Mouse (Mus musculus): ENCODE measurements around the gene Olfr611. TPM values are rescaled to one million over a fixed set of nuclear protein-coding genes. Genes with fewer than 3 reads are reported as not detected.
"Not testable (repeated sequence)": the region's sequence is repeated elsewhere in the genome, so short reads cannot be mapped to it uniquely, and the experiment has no call there.

Olfr611 gene
- not detected in 2 replicates for polyA plus RNA-seq (2015; fragmentation: Nextera tagmentation; extraction: Ambion mirVana)

DNA sequence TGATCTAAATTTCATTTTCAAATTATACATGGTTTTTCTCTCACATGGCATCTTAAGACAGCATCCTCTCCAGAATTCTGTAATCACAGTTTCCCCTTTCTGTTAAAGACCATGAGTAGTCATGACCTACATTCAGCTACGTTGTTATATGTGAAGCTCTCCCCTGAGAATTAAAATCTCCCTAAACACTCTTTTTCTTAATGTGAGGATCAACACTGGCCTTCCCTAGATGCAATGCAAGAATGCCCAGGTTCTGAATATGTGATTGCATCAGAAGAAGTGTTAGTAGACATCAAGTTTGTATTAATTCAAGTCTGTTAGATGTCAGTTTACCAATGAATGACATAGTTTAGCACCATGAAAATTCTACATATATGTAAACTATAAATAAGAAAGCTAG, at the start of gene Olfr611:
TSS of gene Olfr611 (minus strand) at position 101 of the 400 bp plus-strand sequence.
- H3K27ac ChIP-seq; H3K9me3 ChIP-seq (replicated peaks); ATAC-seq (ENCODE audit: low read depth); H3K4me1 ChIP-seq (replicated peaks); H3K36me3 ChIP-seq; H3K9ac ChIP-seq; H3K27me3 ChIP-seq; DNase-seq; H3K4me3 ChIP-seq (replicated peaks); H3K4me2 ChIP-seq: not testable (repeated sequence)
- WGBS (ENCODE audit: insufficient replicate concordance): 53% methylated on average over 1 of the region's 1 CpGs

DNA sequence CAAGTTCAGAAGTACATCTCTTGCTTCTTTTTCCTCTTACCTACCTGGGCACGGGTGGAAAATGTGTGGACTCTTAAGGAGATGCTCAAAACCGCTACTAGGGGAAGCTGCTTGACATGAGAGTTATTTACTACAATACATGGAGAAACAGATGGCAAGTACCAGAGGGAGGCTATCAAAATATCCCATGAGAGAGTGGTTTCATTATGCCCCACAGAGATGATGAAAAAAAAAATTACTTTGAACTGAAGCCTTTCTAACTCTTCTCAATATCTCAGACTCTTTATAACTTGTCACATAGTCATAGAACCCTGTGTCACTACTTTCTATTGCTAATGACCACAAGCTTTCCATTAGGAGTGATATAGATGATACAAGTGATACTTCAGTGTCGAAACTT, 48.4 kb upstream of the Olfr611 start, which contains the start of gene Olfr616:
TSS of gene Olfr616 (minus strand) at position 101 of the 400 bp plus-strand sequence.
- Histone ChIP-seq H3K4me1 (replicated peaks) (no peaks in the 10 kb centered on the region), H3K9me3 (replicated peaks) (no peaks in the 10 kb centered on the region), H3K9ac (no peak within 1 kb of the TSS), H3K27me3 (no peaks in the 10 kb centered on the region), H3K4me2 (no peak within 1 kb of the TSS), H3K36me3 (no peaks in the 10 kb centered on the region), H3K27ac (no peak within 1 kb of the TSS), H3K4me3 (replicated peaks) (no peak within 1 kb of the TSS)
- DNase-seq (no peak), ATAC-seq (ENCODE audit: low read depth) (no peak)
- 44% methylated on average over 3 of the region's 3 CpGs for WGBS (ENCODE audit: insufficient replicate concordance)

DNA sequence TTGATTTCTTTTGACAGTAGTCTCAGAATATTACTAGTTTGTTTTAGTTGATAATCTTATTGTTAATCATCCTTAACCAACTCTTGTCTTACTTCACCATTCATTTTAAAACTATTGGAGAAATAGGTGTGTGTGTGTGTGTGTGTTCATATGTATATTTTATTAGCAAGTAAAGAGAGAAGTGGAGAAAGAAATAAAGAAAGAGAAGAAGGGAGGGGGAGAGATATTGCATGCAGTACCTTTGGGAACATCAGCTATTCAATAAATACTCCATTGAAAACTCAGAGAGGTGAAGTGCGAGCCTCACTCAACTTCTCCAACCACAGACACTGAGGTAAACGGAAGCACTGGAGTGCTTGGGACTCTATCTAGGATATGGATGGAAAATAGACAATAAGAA, 35.1 kb upstream of the Olfr611 start, which contains the start of gene Olfr615:
TSS of gene Olfr615 (plus strand) at position 301 of the 400 bp plus-strand sequence.
- no peak within 1 kb of the TSS for H3K27ac ChIP-seq
- no peak for ATAC-seq (ENCODE audit: low read depth)
- no peak within 1 kb of the TSS for H3K4me2 ChIP-seq
- H3K9ac ChIP-seq: no peak within 1 kb of the TSS
- H3K36me3 ChIP-seq: no peaks in the 10 kb centered on the region
- no peak for DNase-seq
- WGBS (ENCODE audit: insufficient replicate concordance): 43% methylated on average over 2 of the region's 2 CpGs
- H3K4me1 ChIP-seq (replicated peaks): no peaks in the 10 kb centered on the region
- H3K9me3 ChIP-seq (replicated peaks): no peaks in the 10 kb centered on the region
- H3K27me3 ChIP-seq: no peaks in the 10 kb centered on the region
- no peak within 1 kb of the TSS for H3K4me3 ChIP-seq (replicated peaks)

DNA sequence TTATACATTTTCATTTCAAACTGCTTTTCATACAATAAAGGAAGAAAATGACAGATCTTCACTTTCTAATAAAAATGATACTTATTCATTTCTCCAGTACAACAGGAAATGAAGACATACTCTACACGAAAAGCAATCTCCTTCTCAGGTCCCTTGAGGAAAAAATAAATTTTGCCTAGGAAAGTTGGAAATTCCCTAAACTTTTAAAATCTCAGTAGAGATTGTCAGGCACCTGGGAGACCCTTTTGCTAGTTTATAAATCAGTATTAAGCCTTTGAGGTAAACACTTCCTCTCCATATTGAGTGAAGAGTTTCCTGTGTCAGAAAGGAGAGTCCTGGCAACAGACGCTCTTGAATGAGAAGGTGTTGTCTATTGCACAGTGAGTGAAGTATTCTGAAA, 27.1 kb upstream of the Olfr611 start, which contains the start of gene Olfr613:
TSS of gene Olfr613 (plus strand) at position 301 of the 400 bp plus-strand sequence.
- Histone ChIP-seq H3K9me3 (replicated peaks) (no peaks in the 10 kb centered on the region), H3K36me3 (no peaks in the 10 kb centered on the region), H3K4me3 (replicated peaks) (no peak within 1 kb of the TSS), H3K27me3 (no peaks in the 10 kb centered on the region), H3K27ac (no peak within 1 kb of the TSS), H3K4me2 (no peak within 1 kb of the TSS), H3K9ac (no peak within 1 kb of the TSS), H3K4me1 (replicated peaks) (no peaks in the 10 kb centered on the region)
- no peak for DNase-seq
- 46% methylated on average over 2 of the region's 2 CpGs for WGBS (ENCODE audit: insufficient replicate concordance)
- no peak for ATAC-seq (ENCODE audit: low read depth)

DNA sequence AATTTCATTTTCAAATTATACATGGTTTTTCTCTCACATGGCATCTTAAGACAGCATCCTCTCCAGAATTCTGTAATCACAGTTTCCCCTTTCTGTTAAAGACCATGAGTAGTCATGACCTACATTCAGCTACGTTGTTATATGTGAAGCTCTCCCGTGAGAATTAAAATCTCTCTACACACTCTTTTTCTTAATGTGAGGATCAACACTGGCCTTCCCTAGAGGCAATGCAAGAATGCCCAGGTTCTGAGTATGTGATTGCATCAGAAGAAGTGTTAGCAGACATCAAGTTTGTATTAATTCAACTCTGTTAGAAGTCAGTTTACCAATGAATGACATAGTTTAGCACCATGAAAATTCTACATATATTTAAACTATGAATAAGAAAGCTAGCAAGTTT, 22.0 kb upstream of the Olfr611 start, which contains the start of gene Olfr612:
TSS of gene Olfr612 (minus strand) at position 101 of the 400 bp plus-strand sequence.
- not testable (repeated sequence) for H3K9ac ChIP-seq; H3K4me2 ChIP-seq; H3K4me1 ChIP-seq (replicated peaks); ATAC-seq (ENCODE audit: low read depth); H3K4me3 ChIP-seq (replicated peaks); H3K9me3 ChIP-seq (replicated peaks); H3K36me3 ChIP-seq; H3K27ac ChIP-seq; DNase-seq; H3K27me3 ChIP-seq
- whole genome bisulfite sequencing (ENCODE audit: insufficient replicate concordance): 62% methylated on average over 2 of the region's 2 CpGs

DNA sequence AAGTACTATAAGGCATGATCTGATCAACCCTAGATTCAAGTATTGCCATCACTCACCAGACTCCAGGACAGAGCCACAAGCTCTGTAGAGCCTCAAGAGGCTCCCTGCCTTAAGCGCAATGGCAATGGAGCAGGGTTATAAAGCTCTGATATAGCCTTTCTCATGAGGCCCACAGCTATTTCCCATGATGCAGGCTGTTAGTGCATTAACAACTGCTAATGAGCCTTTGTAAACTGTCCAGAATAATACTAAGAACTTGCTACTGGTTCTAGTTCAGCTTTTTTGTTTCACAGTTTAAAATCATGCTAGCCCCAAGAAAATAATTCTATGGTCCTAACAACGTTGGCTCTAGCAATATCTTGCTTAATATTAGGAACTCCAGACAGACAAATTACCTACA, 8.6 kb downstream of the Olfr611 start, which contains the start of gene Olfr610:
TSS of gene Olfr610 (minus strand) at position 101 of the 400 bp plus-strand sequence.
- H3K4me1 ChIP-seq (replicated peaks): no peaks in the 10 kb centered on the region
- ATAC-seq (ENCODE audit: low read depth) (no peak), DNase-seq (no peak)
- no peak within 1 kb of the TSS for H3K4me3 ChIP-seq (replicated peaks)
- no peaks in the 10 kb centered on the region for H3K9me3 ChIP-seq (replicated peaks)
- 58% methylated on average over 2 of the region's 2 CpGs for WGBS (ENCODE audit: insufficient replicate concordance)
- no peak within 1 kb of the TSS for H3K27ac ChIP-seq
- H3K36me3 ChIP-seq: no peaks in the 10 kb centered on the region
- no peaks in the 10 kb centered on the region for H3K27me3 ChIP-seq
- H3K9ac ChIP-seq: no peak within 1 kb of the TSS
- H3K4me2 ChIP-seq: no peak within 1 kb of the TSS

DNA sequence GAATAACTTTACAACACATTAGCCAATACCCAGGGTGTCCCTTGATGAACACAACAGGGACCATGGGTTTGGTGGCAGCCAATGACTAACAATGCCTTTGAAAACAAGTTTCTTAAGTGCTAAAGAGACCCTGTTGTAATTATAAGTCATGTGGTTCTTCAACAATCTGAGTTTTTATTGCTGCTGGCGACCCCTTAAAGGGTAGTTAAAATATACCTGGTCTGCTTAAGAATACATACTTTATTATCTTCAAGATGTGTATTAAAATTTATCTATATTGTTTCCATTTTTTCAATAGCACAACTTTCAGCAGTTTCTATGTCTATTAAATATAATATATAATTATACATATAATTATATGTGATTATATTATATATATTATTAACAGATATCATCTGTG, 22.7 kb downstream of the Olfr611 start, which contains the start of gene Olfr609:
TSS of gene Olfr609 (minus strand) at position 101 of the 400 bp plus-strand sequence.
- Histone ChIP-seq H3K4me3 (replicated peaks) (no peak within 1 kb of the TSS), H3K27me3 (no peaks in the 10 kb centered on the region), H3K9me3 (replicated peaks) (no peaks in the 10 kb centered on the region), H3K36me3 (no peaks in the 10 kb centered on the region), H3K4me1 (replicated peaks) (no peaks in the 10 kb centered on the region), H3K27ac (no peak within 1 kb of the TSS), H3K9ac (no peak within 1 kb of the TSS), H3K4me2 (no peak within 1 kb of the TSS)
- no peak for ATAC-seq (ENCODE audit: low read depth)
- no peak for DNase-seq
- 51% methylated on average over 1 of the region's 1 CpGs for whole genome bisulfite sequencing (ENCODE audit: insufficient replicate concordance)

DNA sequence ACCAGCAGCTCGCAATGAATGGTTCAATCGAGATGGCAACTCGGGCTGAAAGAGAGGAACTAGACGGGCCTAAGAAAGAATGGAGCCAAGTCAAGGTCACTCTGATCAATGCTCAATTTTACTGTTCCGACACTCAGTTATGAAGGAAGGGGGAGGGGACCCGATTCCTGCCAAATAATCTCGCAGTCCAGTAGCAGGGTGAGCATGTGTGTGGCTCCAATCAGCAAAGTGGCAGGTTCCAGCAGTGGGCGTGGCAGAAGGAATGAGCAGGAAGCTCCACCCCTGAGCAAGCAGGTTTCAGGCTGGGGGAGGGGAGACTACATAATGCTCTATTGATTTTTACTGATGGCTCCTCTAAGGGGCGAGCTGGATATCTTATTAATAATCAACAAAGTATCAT, 43.5 kb downstream of the Olfr611 start:
- not testable (repeated sequence) for H3K9ac ChIP-seq; H3K4me1 ChIP-seq (replicated peaks); H3K4me3 ChIP-seq (replicated peaks); H3K27me3 ChIP-seq; H3K36me3 ChIP-seq; DNase-seq; H3K9me3 ChIP-seq (replicated peaks); H3K27ac ChIP-seq; ATAC-seq (ENCODE audit: low read depth); H3K4me2 ChIP-seq
- WGBS (ENCODE audit: insufficient replicate concordance): 64% methylated on average over 9 of the region's 9 CpGs

DNA sequence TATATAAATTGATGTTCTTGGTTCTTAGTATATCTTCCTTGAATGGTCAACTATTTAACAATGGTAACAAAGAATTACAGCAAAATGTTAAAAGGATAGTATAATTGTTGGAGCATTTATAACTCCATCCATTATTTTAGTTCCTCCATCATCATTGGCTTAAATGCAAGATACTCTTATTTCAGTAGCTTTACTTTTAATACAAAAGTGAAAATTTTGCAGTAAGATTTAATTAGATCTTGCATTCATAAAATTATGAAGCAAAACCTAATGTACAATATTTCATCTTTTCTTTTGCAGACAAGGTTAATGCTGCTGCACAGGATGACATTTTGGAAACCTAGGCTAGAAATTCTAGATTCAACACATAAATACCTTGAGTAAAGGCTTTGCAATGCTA, 51.1 kb downstream of the Olfr611 start, which contains the start of gene Olfr608:
TSS of gene Olfr608 (plus strand) at position 301 of the 400 bp plus-strand sequence.
- Histone ChIP-seq H3K9me3 (replicated peaks) (0 out of 2 replicates have a peak, but pooled peaks cover 4% of the 10 kb centered on the region), H3K4me3 (replicated peaks) (no peak within 1 kb of the TSS), H3K4me1 (replicated peaks) (no peaks in the 10 kb centered on the region), H3K36me3 (no peaks in the 10 kb centered on the region), H3K27ac (no peak within 1 kb of the TSS), H3K4me2 (no peak within 1 kb of the TSS), H3K27me3 (no peaks in the 10 kb centered on the region), H3K9ac (no peak within 1 kb of the TSS)
- ATAC-seq (ENCODE audit: low read depth): no peak
- DNase-seq: no peak

Other genes with a start within 250 kb of the Olfr611 start
- not detected in 2 replicates for gene Olfr596, start 215.2 kb downstream of the Olfr611 start, polyA plus RNA-seq (2015; fragmentation: Nextera tagmentation; extraction: Ambion mirVana)
- not detected in 2 replicates for gene Olfr597, start 204.5 kb downstream of the Olfr611 start, polyA plus RNA-seq (2015; fragmentation: Nextera tagmentation; extraction: Ambion mirVana)
- not detected in 2 replicates for gene Olfr598, start 197.3 kb downstream of the Olfr611 start, polyA plus RNA-seq (2015; fragmentation: Nextera tagmentation; extraction: Ambion mirVana)
- not detected in 2 replicates for gene Olfr599, start 184.9 kb downstream of the Olfr611 start, polyA plus RNA-seq (2015; fragmentation: Nextera tagmentation; extraction: Ambion mirVana)
- not detected in 2 replicates for gene Olfr600, start 171.2 kb downstream of the Olfr611 start, polyA plus RNA-seq (2015; fragmentation: Nextera tagmentation; extraction: Ambion mirVana)
- gene Olfr601, start 158.2 kb downstream of the Olfr611 start, polyA plus RNA-seq (2015; fragmentation: Nextera tagmentation; extraction: Ambion mirVana): not detected in 2 replicates
- gene Olfr603, start 134.7 kb downstream of the Olfr611 start, polyA plus RNA-seq (2015; fragmentation: Nextera tagmentation; extraction: Ambion mirVana): not detected in 2 replicates
- not detected in 2 replicates for gene Usp17lc, start 105.8 kb downstream of the Olfr611 start, polyA plus RNA-seq (2015; fragmentation: Nextera tagmentation; extraction: Ambion mirVana)
- not detected in 2 replicates for gene Olfr605, start 75.4 kb downstream of the Olfr611 start, polyA plus RNA-seq (2015; fragmentation: Nextera tagmentation; extraction: Ambion mirVana)
- gene Olfr606, start 71.8 kb downstream of the Olfr611 start, polyA plus RNA-seq (2015; fragmentation: Nextera tagmentation; extraction: Ambion mirVana): not detected in 2 replicates
- gene Olfr607, start 56.7 kb downstream of the Olfr611 start, polyA plus RNA-seq (2015; fragmentation: Nextera tagmentation; extraction: Ambion mirVana): not detected in 2 replicates
- not detected in 2 replicates for gene Olfr608, start 51.0 kb downstream of the Olfr611 start, polyA plus RNA-seq (2015; fragmentation: Nextera tagmentation; extraction: Ambion mirVana)
- not detected in 2 replicates for gene Olfr609, start 22.8 kb downstream of the Olfr611 start, polyA plus RNA-seq (2015; fragmentation: Nextera tagmentation; extraction: Ambion mirVana)
- not detected in 2 replicates for gene Olfr610, start 8.7 kb downstream of the Olfr611 start, polyA plus RNA-seq (2015; fragmentation: Nextera tagmentation; extraction: Ambion mirVana)
- not detected in 2 replicates for gene Olfr612, start 21.9 kb upstream of the Olfr611 start, polyA plus RNA-seq (2015; fragmentation: Nextera tagmentation; extraction: Ambion mirVana)
- gene Olfr613, start 27.2 kb upstream of the Olfr611 start, polyA plus RNA-seq (2015; fragmentation: Nextera tagmentation; extraction: Ambion mirVana): not detected in 2 replicates
- not detected in 2 replicates for gene Olfr615, start 35.2 kb upstream of the Olfr611 start, polyA plus RNA-seq (2015; fragmentation: Nextera tagmentation; extraction: Ambion mirVana)
- not detected in 2 replicates for gene Olfr616, start 48.3 kb upstream of the Olfr611 start, polyA plus RNA-seq (2015; fragmentation: Nextera tagmentation; extraction: Ambion mirVana)
- gene Olfr617, start 52.2 kb upstream of the Olfr611 start, polyA plus RNA-seq (2015; fragmentation: Nextera tagmentation; extraction: Ambion mirVana): not detected in 2 replicates
- gene Olfr618, start 69.3 kb upstream of the Olfr611 start, polyA plus RNA-seq (2015; fragmentation: Nextera tagmentation; extraction: Ambion mirVana): not detected in 2 replicates
- gene Olfr619, start 79.7 kb upstream of the Olfr611 start, polyA plus RNA-seq (2015; fragmentation: Nextera tagmentation; extraction: Ambion mirVana): not detected in 2 replicates
- not detected in 2 replicates for gene Olfr620, start 91.7 kb upstream of the Olfr611 start, polyA plus RNA-seq (2015; fragmentation: Nextera tagmentation; extraction: Ambion mirVana)
- gene Olfr622, start 121.9 kb upstream of the Olfr611 start, polyA plus RNA-seq (2015; fragmentation: Nextera tagmentation; extraction: Ambion mirVana): not detected in 2 replicates
- gene Olfr623, start 142.9 kb upstream of the Olfr611 start, polyA plus RNA-seq (2015; fragmentation: Nextera tagmentation; extraction: Ambion mirVana): not detected in 2 replicates
- 0.02 TPM in 1 of 2 replicates, not detected in the other for gene Olfr624, start 150.3 kb upstream of the Olfr611 start, polyA plus RNA-seq (2015; fragmentation: Nextera tagmentation; extraction: Ambion mirVana)
- not detected in 2 replicates for gene Olfr625-ps1, start 161.9 kb upstream of the Olfr611 start, polyA plus RNA-seq (2015; fragmentation: Nextera tagmentation; extraction: Ambion mirVana)
- gene Olfr243, start 193.8 kb upstream of the Olfr611 start, polyA plus RNA-seq (2015; fragmentation: Nextera tagmentation; extraction: Ambion mirVana): not detected in 2 replicates
- gene Olfr628, start 209.5 kb upstream of the Olfr611 start, polyA plus RNA-seq (2015; fragmentation: Nextera tagmentation; extraction: Ambion mirVana): not detected in 2 replicates
- gene Olfr629, start 224.1 kb upstream of the Olfr611 start, polyA plus RNA-seq (2015; fragmentation: Nextera tagmentation; extraction: Ambion mirVana): 0.08 and 0.17 TPM in 2 replicates
- gene Olfr630, start 236.5 kb upstream of the Olfr611 start, polyA plus RNA-seq (2015; fragmentation: Nextera tagmentation; extraction: Ambion mirVana): not detected in 2 replicates

Data from liver, embryonic 13.5 days (tissue).